Mouse (Mus musculus) forebrain, postnatal 0 days (tissue): ENCODE measurements around the gene Jhy. TPM values are rescaled to one million over a fixed set of nuclear protein-coding genes. Genes with fewer than 3 reads are reported as not detected.

Source experiments
- ATAC-seq: fragments of 200-750 bp; cut with Nextera tagmentation; 2 replicates; pipeline ENCODE4 v1.8.0; 2017; ENCODE audit warnings: mild to moderate bottlenecking, moderate library complexity
- DNase-seq: peaks from one replicate; pipeline ENCODE4 v3.0.0-alpha.2; 2015
- H3K27ac ChIP-seq: fragments of 300-500 bp; sonication (generic); 2 replicates; pipeline ENCODE4 v1.5.1; 2014; ENCODE audit warnings: low read depth, mild to moderate bottlenecking, antibody characterized with exemption, low read length, moderate library complexity, mixed read lengths
- H3K27me3 ChIP-seq: fragments of 300-500 bp; sonication (generic); 2 replicates; pipeline ENCODE4 v1.6.1; 2014; ENCODE audit warnings: mild to moderate bottlenecking, low read length, mixed read lengths; ENCODE audit not compliant: insufficient read depth
- H3K36me3 ChIP-seq: fragments of 300-500 bp; sonication (generic); 2 replicates; pipeline ENCODE4 v1.6.1; 2014; ENCODE audit warnings: mild to moderate bottlenecking, moderate library complexity; ENCODE audit not compliant: insufficient read depth
- H3K4me1 ChIP-seq: fragments of 300-500 bp; sonication (generic); 2 replicates; pipeline ENCODE4 v1.6.1; 2014; ENCODE audit warnings: antibody characterized with exemption; ENCODE audit not compliant: insufficient read depth
- H3K4me2 ChIP-seq: fragments of 300-500 bp; sonication (generic); 2 replicates; pipeline ENCODE4 v1.6.1; 2014; ENCODE audit warnings: low read depth, mild to moderate bottlenecking, moderate library complexity
- H3K4me3 ChIP-seq: fragments of 300-500 bp; sonication (generic); 2 replicates; pipeline ENCODE4 v1.5.1; 2014; ENCODE audit warnings: low read depth, low read length, mixed read lengths
- H3K9ac ChIP-seq: fragments of 300-500 bp; sonication (generic); 2 replicates; pipeline ENCODE4 v1.6.1; 2014; ENCODE audit warnings: mild to moderate bottlenecking
- H3K9me3 ChIP-seq: fragments of 300-500 bp; sonication (generic); 2 replicates; pipeline ENCODE4 v1.6.1; 2016; ENCODE audit warnings: low read length
- CTCF ChIP-seq: sonication (generic); IDR thresholded peaks from 2 replicates; pipeline ENCODE4 v1.5.1; 2016; ENCODE audit warnings: antibody characterized with exemption, control low read depth, low read depth
- WGBS: fragments of 180-500 bp; shearing (Covaris S2); extraction: QIAGEN DNeasy Blood & Tissue Kit; methylation state at CpG from one replicate; pipeline ENCODE4 v1.1.7; 2014; 5-methylcytosine and 5-hydroxymethylcytosine counted together
- polyA plus RNA-seq: library from polyadenylated mRNA; unstranded; fragments of >200 nt; fragmentation: Nextera tagmentation; extraction: Ambion mirVana; gene quantifications from 2 replicates; pipeline ENCODE4 v1.2.1, GENCODE M21; 2015
- total RNA-seq: library from RNA; depleted of rRNA; stranded (reverse); fragments of >200 nt; gene quantifications from 2 replicates; pipeline ENCODE4 v1.2.3, GENCODE M21; 2014

Gene Jhy
- total and polyA plus RNA-seq, 2 experiments from 2014 or later = 1.0 to 1.1 TPM

GRCm38 (mm10) chr9:40994075-40994474, 30.2 kb upstream of the Jhy start:
- DNase-seq (no peak), ATAC-seq (no peak)
- Histone ChIP-seq H3K4me3 (no peak overlapping the region), H3K27me3 (no peaks in the 10 kb centered on the region), H3K36me3 (no peaks in the 10 kb centered on the region), H3K9me3 (no peaks in the 10 kb centered on the region), H3K4me1 (no peaks in the 10 kb centered on the region), H3K4me2 (no peak overlapping the region), H3K27ac (no peak overlapping the region), H3K9ac (no peak overlapping the region)
- no peak for TF ChIP-seq CTCF
- WGBS = 87% methylated on average over 5 of the region's 5 CpGs

- H3K4me2 ChIP-seq = no peak overlapping the region
- H3K4me3 ChIP-seq = no peak overlapping the region
- WGBS = 71% methylated on average over 6 of the region's 6 CpGs
- no peak overlapping the region for H3K9ac ChIP-seq
- H3K27ac ChIP-seq = no peak overlapping the region
- ATAC-seq = no peak
- no peaks in the 10 kb centered on the region for H3K27me3 ChIP-seq
- TF ChIP-seq CTCF = no peak
- DNase-seq = no peak
- H3K4me1 ChIP-seq = no peaks in the 10 kb centered on the region
- H3K9me3 ChIP-seq = no peaks in the 10 kb centered on the region
- no peaks in the 10 kb centered on the region for H3K36me3 ChIP-seq
These were observed 27.6 kb upstream of the Jhy start for GRCm38 (mm10) chr9:40991511-40991910.

- 37% methylated on average over 4 of the region's 4 CpGs for WGBS
- ATAC-seq (peak; percentile 88), DNase-seq (peak; percentile 89)
- Histone ChIP-seq H3K9me3 (no peaks in the 10 kb centered on the region), H3K4me2 (no peak overlapping the region), H3K36me3 (no peaks in the 10 kb centered on the region), H3K27me3 (no peaks in the 10 kb centered on the region), H3K27ac (no peak overlapping the region), H3K4me1 (no peaks in the 10 kb centered on the region), H3K9ac (no peak overlapping the region), H3K4me3 (no peak overlapping the region)
- TF ChIP-seq CTCF = peak; percentile 79
These were observed 26.1 kb upstream of the Jhy start for GRCm38 (mm10) chr9:40989940-40990588.

GRCm38 (mm10) chr9:40984313-40984712, 20.4 kb upstream of the Jhy start:
- Histone ChIP-seq H3K4me3 (no peak overlapping the region), H3K36me3 (no peaks in the 10 kb centered on the region), H3K9me3 (no peaks in the 10 kb centered on the region), H3K4me2 (no peak overlapping the region), H3K27me3 (no peaks in the 10 kb centered on the region), H3K27ac (no peak overlapping the region), H3K4me1 (no peaks in the 10 kb centered on the region), H3K9ac (no peak overlapping the region)
- ATAC-seq = no peak
- WGBS = 70% methylated on average over 3 of the region's 3 CpGs
- no peak for TF ChIP-seq CTCF
- no peak for DNase-seq

- TF ChIP-seq CTCF = no peak
- no peak for DNase-seq
- H3K4me1 ChIP-seq = no peaks in the 10 kb centered on the region
- H3K4me2 ChIP-seq = no peak overlapping the region
- H3K36me3 ChIP-seq = no peaks in the 10 kb centered on the region
- H3K9ac ChIP-seq = no peak overlapping the region
- H3K4me3 ChIP-seq = no peak overlapping the region
- 83% methylated on average over 3 of the region's 3 CpGs for WGBS
- H3K9me3 ChIP-seq = no peaks in the 10 kb centered on the region
- ATAC-seq = no peak
- no peaks in the 10 kb centered on the region for H3K27me3 ChIP-seq
- H3K27ac ChIP-seq = no peak overlapping the region
These were observed 19.8 kb upstream of the Jhy start for GRCm38 (mm10) chr9:40983758-40984157.

GRCm38 (mm10) chr9:40982480-40982879, 18.6 kb upstream of the Jhy start:
- Histone ChIP-seq H3K9ac (no peak overlapping the region), H3K9me3 (no peaks in the 10 kb centered on the region), H3K27me3 (no peaks in the 10 kb centered on the region), H3K36me3 (no peaks in the 10 kb centered on the region), H3K27ac (no peak overlapping the region), H3K4me2 (no peak overlapping the region), H3K4me3 (no peak overlapping the region), H3K4me1 (no peaks in the 10 kb centered on the region)
- ATAC-seq = no peak
- peak; percentile 86 for TF ChIP-seq CTCF
- DNase-seq = peak; percentile 68
- WGBS = 35% methylated on average over 6 of the region's 6 CpGs

- WGBS = 79% methylated on average over 11 of the region's 11 CpGs
- TF ChIP-seq CTCF = no peak
- Histone ChIP-seq H3K4me1 (no peaks in the 10 kb centered on the region), H3K27ac (no peak overlapping the region), H3K27me3 (no peaks in the 10 kb centered on the region), H3K4me3 (no peak overlapping the region), H3K9me3 (no peaks in the 10 kb centered on the region), H3K4me2 (no peak overlapping the region), H3K36me3 (no peaks in the 10 kb centered on the region), H3K9ac (no peak overlapping the region)
- ATAC-seq = no peak
- DNase-seq = no peak
These were observed 10.3 kb upstream of the Jhy start for GRCm38 (mm10) chr9:40974042-40974801.
